Mouse (Mus musculus) limb, embryonic 13.5 days (tissue): ENCODE data around the gene Snai1. TPM values are rescaled to one million over a fixed set of nuclear protein-coding genes. Genes with fewer than 3 reads are reported as not detected.

Experiments used
- ATAC-seq: fragments of 200-750 bp; cut with Nextera tagmentation; 2 replicates; pipeline ENCODE4 v1.8.0; 2017; ENCODE audit warnings: low read depth, moderate number of reproducible peaks, moderate TSS enrichment; ENCODE audit not compliant: low FRiP score
- H3K27ac ChIP-seq: fragments of 300-500 bp; sonication (generic); 2 replicates; pipeline ENCODE4 v1.5.1; 2015; ENCODE audit warnings: inconsistent platforms, mild to moderate bottlenecking, moderate library complexity
- H3K27me3 ChIP-seq: fragments of 300-500 bp; sonication (generic); 2 replicates; pipeline ENCODE4 v1.6.1; 2015; ENCODE audit warnings: mild to moderate bottlenecking, inconsistent platforms
- H3K36me3 ChIP-seq: fragments of 300-500 bp; sonication (generic); 2 replicates; pipeline ENCODE4 v1.6.1; 2015; ENCODE audit warnings: inconsistent platforms, mild to moderate bottlenecking, moderate library complexity
- H3K4me1 ChIP-seq: fragments of 300-500 bp; sonication (generic); 2 replicates; pipeline ENCODE4 v1.6.1; 2015; ENCODE audit warnings: inconsistent platforms
- H3K4me2 ChIP-seq: fragments of 300-500 bp; sonication (generic); replicated peaks from 2 replicates; pipeline ENCODE4 v1.6.1; 2015; ENCODE audit warnings: inconsistent platforms, mild to moderate bottlenecking, moderate library complexity
- H3K4me3 ChIP-seq: fragments of 300-500 bp; sonication (generic); 2 replicates; pipeline ENCODE4 v1.5.1; 2015; ENCODE audit warnings: moderate library complexity, mild to moderate bottlenecking, inconsistent platforms
- H3K9ac ChIP-seq: fragments of 300-500 bp; sonication (generic); 2 replicates; pipeline ENCODE4 v1.6.1; 2015; ENCODE audit warnings: mild to moderate bottlenecking, inconsistent platforms
- H3K9me3 ChIP-seq: fragments of 300-500 bp; sonication (generic); 2 replicates; pipeline ENCODE4 v1.6.1; 2016; ENCODE audit warnings: inconsistent platforms
- WGBS: fragments of 180-500 bp; shearing (Covaris S2); methylation state at CpG from one replicate; pipeline ENCODE4 v1.1.7; 2015; 5-methylcytosine and 5-hydroxymethylcytosine counted together
- polyA plus RNA-seq: library from polyadenylated mRNA; unstranded; fragments of >200 nt; fragmentation: Nextera tagmentation; extraction: Ambion mirVana; gene quantifications from 2 replicates; pipeline ENCODE4 v1.2.1, GENCODE M21; 2015

The Snai1 gene
- polyA plus RNA-seq, 1 experiment from 2014 or later, result 72.6 TPM

GRCm38 (mm10) chr2:167505127-167505526 lies 32.9 kb upstream of the Snai1 start:
- Histone ChIP-seq H3K4me2 (peak overlapping the region; percentile 97), H3K4me3 (peak overlapping the region; percentile 98), H3K27me3 (no peaks in the 10 kb centered on the region), H3K27ac (no peak overlapping the region), H3K9ac (peak overlapping the region; percentile 95), H3K9me3 (no peaks in the 10 kb centered on the region), H3K36me3 (peaks cover 46% of the 10 kb centered on the region), H3K4me1 (peaks cover 31% of the 10 kb centered on the region)
- no peak for ATAC-seq
- WGBS, result 81% methylated on average over 3 of the region's 3 CpGs

DNA sequence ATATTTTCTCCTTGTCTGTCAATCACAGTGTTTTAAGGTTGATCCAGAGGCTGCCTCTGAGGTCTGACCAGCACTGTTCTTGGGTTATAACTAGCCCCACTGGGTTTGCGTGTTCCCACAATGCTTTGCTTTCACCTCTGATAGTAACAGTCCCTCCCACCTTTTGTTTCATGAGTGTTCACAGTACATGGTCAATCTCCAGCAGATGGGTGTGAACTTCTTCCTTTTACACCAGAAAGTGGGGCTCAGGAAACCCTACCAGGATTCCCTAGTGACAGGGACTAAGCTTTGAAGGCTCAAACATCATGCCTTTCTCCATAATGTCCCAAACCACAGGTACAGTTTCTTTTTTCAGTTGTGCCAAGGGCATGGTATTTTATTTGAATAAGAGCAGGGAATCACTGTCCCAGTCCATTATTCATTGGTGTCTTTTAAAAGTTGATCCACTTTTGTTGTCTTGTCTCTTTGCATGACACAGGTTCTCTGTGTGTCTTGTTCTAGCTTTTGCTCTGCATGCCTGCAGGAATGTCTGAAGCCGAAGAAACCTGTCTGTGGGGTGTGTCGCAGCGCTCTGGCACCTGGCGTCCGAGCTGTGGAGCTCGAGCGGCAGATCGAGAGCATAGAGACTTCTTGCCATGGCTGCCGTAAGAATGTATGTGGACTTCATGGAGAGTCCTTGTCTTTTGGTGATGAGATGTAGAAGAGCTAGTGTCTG lies 31.3 kb upstream of the Snai1 start:
- H3K9me3 ChIP-seq, result no peaks in the 10 kb centered on the region
- 93% methylated on average over 10 of the region's 10 CpGs for WGBS
- no peak overlapping the region for H3K27ac ChIP-seq
- H3K36me3 ChIP-seq, result peaks cover 62% of the 10 kb centered on the region
- H3K4me2 ChIP-seq, result no peak overlapping the region
- peaks cover 31% of the 10 kb centered on the region for H3K4me1 ChIP-seq
- ATAC-seq, result no peak
- H3K9ac ChIP-seq, result no peak overlapping the region
- H3K27me3 ChIP-seq, result no peaks in the 10 kb centered on the region
- no peak overlapping the region for H3K4me3 ChIP-seq

DNA sequence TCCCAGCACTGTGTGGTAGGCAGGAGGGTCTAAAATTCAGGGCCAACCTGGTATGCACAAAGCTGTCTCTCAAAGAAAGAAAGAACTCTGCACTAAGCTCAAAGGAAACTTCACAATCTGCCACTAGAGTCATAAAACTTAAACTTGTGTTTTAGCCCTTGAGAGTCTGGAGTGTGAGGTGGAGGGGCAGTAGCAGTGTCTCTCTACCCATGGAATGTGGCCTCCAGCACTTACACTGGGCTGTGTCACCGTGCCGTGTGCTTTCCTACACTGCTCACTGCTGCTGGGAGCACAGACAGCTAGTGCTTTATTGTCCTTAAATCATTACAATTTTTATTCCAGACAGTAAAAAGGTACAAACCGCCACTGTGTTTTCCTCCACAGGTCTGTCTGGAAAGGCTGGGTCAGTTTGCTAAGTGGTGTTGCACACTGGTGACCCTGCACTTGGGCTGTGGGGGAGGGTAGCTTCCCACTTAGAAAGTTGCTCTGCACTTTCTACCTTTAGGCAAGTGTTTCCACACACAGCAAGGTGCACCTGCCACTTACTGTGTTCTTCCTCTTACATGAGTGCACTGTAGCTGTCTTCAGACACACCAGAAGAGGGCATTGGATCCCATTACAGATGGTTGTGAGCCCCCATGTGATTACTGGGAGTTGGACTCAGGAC lies 30.1 kb upstream of the Snai1 start:
- Histone ChIP-seq H3K9me3 (no peaks in the 10 kb centered on the region), H3K9ac (no peak overlapping the region), H3K4me1 (peaks cover 29% of the 10 kb centered on the region), H3K36me3 (peaks cover 73% of the 10 kb centered on the region), H3K27ac (no peak overlapping the region), H3K4me2 (no peak overlapping the region), H3K27me3 (no peaks in the 10 kb centered on the region), H3K4me3 (no peak overlapping the region)
- no peak for ATAC-seq
- 73% methylated on average over 3 of the region's 3 CpGs for WGBS

GRCm38 (mm10) chr2:167508569-167508968 lies 29.4 kb upstream of the Snai1 start:
- no peaks in the 10 kb centered on the region for H3K9me3 ChIP-seq
- ATAC-seq, result no peak
- peaks cover 26% of the 10 kb centered on the region for H3K4me1 ChIP-seq
- no peak overlapping the region for H3K9ac ChIP-seq
- WGBS, result 95% methylated on average over 4 of the region's 4 CpGs
- peaks cover 80% of the 10 kb centered on the region for H3K36me3 ChIP-seq
- H3K27ac ChIP-seq, result no peak overlapping the region
- no peaks in the 10 kb centered on the region for H3K27me3 ChIP-seq
- H3K4me2 ChIP-seq, result no peak overlapping the region
- no peak overlapping the region for H3K4me3 ChIP-seq

- Histone ChIP-seq H3K27ac (no peak overlapping the region), H3K4me1 (peaks cover 11% of the 10 kb centered on the region), H3K9ac (no peak overlapping the region), H3K4me3 (no peak overlapping the region), H3K4me2 (no peak overlapping the region), H3K9me3 (no peaks in the 10 kb centered on the region), H3K36me3 (peaks cover 93% of the 10 kb centered on the region), H3K27me3 (no peaks in the 10 kb centered on the region)
- no peak for ATAC-seq
- whole genome bisulfite sequencing, result 89% methylated on average over 3 of the region's 3 CpGs
Observed at GRCm38 (mm10) chr2:167510485-167510884, 27.5 kb upstream of the Snai1 start.

DNA sequence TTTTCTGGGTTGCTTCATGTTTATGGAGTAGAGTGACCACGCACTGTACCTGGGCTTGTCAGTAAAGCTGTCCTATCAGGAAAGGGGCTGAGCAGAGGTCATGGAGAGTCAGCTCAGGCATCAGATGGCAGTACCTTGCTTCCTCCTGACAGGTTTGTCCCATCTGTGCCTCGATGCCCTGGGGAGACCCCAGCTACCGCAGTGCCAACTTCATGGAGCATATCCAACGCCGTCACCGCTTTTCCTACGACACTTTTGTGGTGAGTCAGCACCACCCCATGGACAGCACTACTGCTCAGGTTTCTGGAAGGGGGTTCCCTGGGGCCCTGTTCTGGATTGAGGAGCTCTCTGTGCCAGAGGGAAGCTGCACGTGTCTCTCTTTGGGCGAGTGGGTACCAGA lies 25.6 kb upstream of the Snai1 start:
- 96% methylated on average over 9 of the region's 9 CpGs for WGBS
- no peak for ATAC-seq

GRCm38 (mm10) chr2:167512970-167513369 lies 25.0 kb upstream of the Snai1 start:
- Histone ChIP-seq H3K4me2 (no peak overlapping the region), H3K4me3 (no peak overlapping the region), H3K9me3 (no peaks in the 10 kb centered on the region), H3K4me1 (no peaks in the 10 kb centered on the region), H3K36me3 (peaks cover 97% of the 10 kb centered on the region), H3K9ac (no peak overlapping the region), H3K27ac (no peak overlapping the region), H3K27me3 (no peaks in the 10 kb centered on the region)
- WGBS, result 93% methylated on average over 5 of the region's 5 CpGs
- ATAC-seq, result no peak

More for the DNA sequence above, 25.6 kb upstream of the Snai1 start:
- H3K9ac ChIP-seq, result no peak overlapping the region
- no peaks in the 10 kb centered on the region for H3K4me1 ChIP-seq
- H3K4me2 ChIP-seq, result no peak overlapping the region
- H3K27ac ChIP-seq, result no peak overlapping the region
- H3K9me3 ChIP-seq, result no peaks in the 10 kb centered on the region
- no peaks in the 10 kb centered on the region for H3K27me3 ChIP-seq
- H3K36me3 ChIP-seq, result peaks cover 97% of the 10 kb centered on the region
- H3K4me3 ChIP-seq, result no peak overlapping the region

DNA sequence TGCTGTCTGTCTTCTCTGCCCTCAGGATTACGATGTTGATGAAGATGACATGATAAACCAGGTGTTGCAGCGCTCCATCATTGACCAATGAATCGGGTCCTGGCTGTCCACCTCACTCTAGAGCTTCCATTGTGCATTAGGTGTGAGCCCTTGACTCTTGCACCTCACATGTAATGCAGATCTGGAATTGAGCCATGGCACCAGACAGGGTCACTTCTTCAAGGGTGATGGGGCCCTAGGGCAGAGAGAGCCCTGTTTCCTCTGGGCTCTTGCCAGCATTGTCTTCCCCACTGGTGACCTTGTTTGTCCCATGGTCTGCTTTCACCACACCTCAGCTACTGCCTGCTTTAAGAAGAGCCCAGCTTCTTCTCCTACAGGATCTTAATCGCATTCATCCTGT lies 23.4 kb upstream of the Snai1 start:
- Histone ChIP-seq H3K27me3 (no peaks in the 10 kb centered on the region), H3K4me1 (no peaks in the 10 kb centered on the region), H3K4me3 (no peak overlapping the region), H3K27ac (no peak overlapping the region), H3K4me2 (no peak overlapping the region), H3K9me3 (no peaks in the 10 kb centered on the region), H3K9ac (no peak overlapping the region), H3K36me3 (peaks cover 94% of the 10 kb centered on the region)
- no peak for ATAC-seq
- 97% methylated on average over 4 of the region's 4 CpGs for WGBS

- H3K4me3 ChIP-seq, result no peak overlapping the region
Observed at GRCm38 (mm10) chr2:167515688-167516087, 22.3 kb upstream of the Snai1 start.

GRCm38 (mm10) chr2:167519606-167520252 lies 18.3 kb upstream of the Snai1 start:
- no peaks in the 10 kb centered on the region for H3K4me1 ChIP-seq
- no peak overlapping the region for H3K9ac ChIP-seq
- no peaks in the 10 kb centered on the region for H3K9me3 ChIP-seq
- no peak for ATAC-seq
- no peak overlapping the region for H3K4me3 ChIP-seq
- 87% methylated on average over 5 of the region's 5 CpGs for WGBS
- no peak overlapping the region for H3K27ac ChIP-seq
- no peaks in the 10 kb centered on the region for H3K27me3 ChIP-seq
- no peak overlapping the region for H3K4me2 ChIP-seq
- peaks cover 53% of the 10 kb centered on the region for H3K36me3 ChIP-seq

More at GRCm38 (mm10) chr2:167515688-167516087, 22.3 kb upstream of the Snai1 start:
- Histone ChIP-seq H3K9ac (no peak overlapping the region), H3K36me3 (peaks cover 93% of the 10 kb centered on the region), H3K27ac (no peak overlapping the region), H3K9me3 (no peaks in the 10 kb centered on the region), H3K4me2 (no peak overlapping the region), H3K4me1 (no peaks in the 10 kb centered on the region), H3K27me3 (no peaks in the 10 kb centered on the region)
- 89% methylated on average over 5 of the region's 5 CpGs for whole genome bisulfite sequencing
- ATAC-seq, result no peak

DNA sequence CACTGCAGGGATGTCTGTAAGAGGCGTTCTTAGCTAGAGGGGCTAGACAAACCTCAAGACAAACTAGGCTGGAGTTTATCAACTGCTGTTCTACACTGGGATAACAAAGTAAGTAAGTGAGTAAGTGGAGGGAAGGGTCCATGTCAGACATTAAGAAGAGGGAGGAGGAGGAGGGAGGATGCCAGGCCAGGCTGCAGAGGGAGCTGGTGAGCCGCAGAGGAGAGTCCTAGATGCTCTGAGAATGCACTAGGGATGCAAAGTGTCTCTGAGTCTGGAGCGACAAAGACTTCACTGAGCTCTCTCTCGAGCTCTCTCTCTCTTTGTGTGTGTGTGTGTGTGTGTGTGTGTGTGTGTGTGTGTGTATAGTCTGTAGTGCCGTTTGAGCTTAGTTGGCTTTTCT lies 9.7 kb upstream of the Snai1 start:
- H3K27ac ChIP-seq, result no peak overlapping the region
- no peaks in the 10 kb centered on the region for H3K27me3 ChIP-seq
- no peak overlapping the region for H3K4me2 ChIP-seq
- no peaks in the 10 kb centered on the region for H3K36me3 ChIP-seq
- H3K9me3 ChIP-seq, result no peaks in the 10 kb centered on the region
- no peak for ATAC-seq
- no peak overlapping the region for H3K9ac ChIP-seq
- no peaks in the 10 kb centered on the region for H3K4me1 ChIP-seq
- no peak overlapping the region for H3K4me3 ChIP-seq
- WGBS, result 14% methylated on average over 5 of the region's 5 CpGs

- H3K4me3 ChIP-seq, result no peak overlapping the region
- 37% methylated on average over 5 of the region's 5 CpGs for WGBS
- no peak overlapping the region for H3K9ac ChIP-seq
- ATAC-seq, result no peak
- H3K4me2 ChIP-seq, result no peak overlapping the region
- no peaks in the 10 kb centered on the region for H3K36me3 ChIP-seq
- no peaks in the 10 kb centered on the region for H3K27me3 ChIP-seq
- no peaks in the 10 kb centered on the region for H3K4me1 ChIP-seq
- H3K9me3 ChIP-seq, result no peaks in the 10 kb centered on the region
- no peak overlapping the region for H3K27ac ChIP-seq
Observed at GRCm38 (mm10) chr2:167529935-167530513, 8.0 kb upstream of the Snai1 start.
